Mouse (Mus musculus) forebrain, embryonic 14.5 days (tissue): ENCODE data around the gene Prg3. TPM values are rescaled to one million over a fixed set of nuclear protein-coding genes. Genes with fewer than 3 reads are reported as not detected.

Source experiments
- ATAC-seq: fragments of 200-750 bp; cut with Nextera tagmentation; 2 replicates; pipeline ENCODE4 v1.8.0; 2017; ENCODE audit warnings: mild to moderate bottlenecking, moderate library complexity
- DNase-seq: peaks from one replicate; pipeline ENCODE4 v3.0.0-alpha.2; 2015; ENCODE audit warnings: low spot score
- H3K27ac ChIP-seq: fragments of 300-500 bp; sonication (generic); 2 replicates; pipeline ENCODE4 v1.5.1; 2014; ENCODE audit warnings: low read depth, mild to moderate bottlenecking, control low read depth, low read length, moderate library complexity
- H3K27me3 ChIP-seq: fragments of 300-500 bp; sonication (generic); replicated peaks from 2 replicates; pipeline ENCODE4 v1.6.1; 2014; ENCODE audit warnings: low read length, control low read depth, mixed read lengths; ENCODE audit not compliant: control insufficient read depth, insufficient read depth
- H3K36me3 ChIP-seq: fragments of 300-500 bp; sonication (generic); 2 replicates; pipeline ENCODE4 v1.6.1; 2014; ENCODE audit warnings: low read length, control low read depth; ENCODE audit not compliant: control insufficient read depth, insufficient read depth
- H3K4me1 ChIP-seq: fragments of 300-500 bp; sonication (generic); 2 replicates; pipeline ENCODE4 v1.6.1; 2014; ENCODE audit warnings: antibody characterized with exemption, low read length, control low read depth; ENCODE audit not compliant: control insufficient read depth, insufficient read depth
- H3K4me2 ChIP-seq: fragments of 300-500 bp; sonication (generic); 2 replicates; pipeline ENCODE4 v1.6.1; 2014; ENCODE audit warnings: mild to moderate bottlenecking, control low read depth, low read length
- H3K4me3 ChIP-seq: fragments of 300-500 bp; sonication (generic); 2 replicates; pipeline ENCODE4 v1.5.1; 2014; ENCODE audit warnings: low read depth, low read length, control low read depth
- H3K9ac ChIP-seq: fragments of 300-500 bp; sonication (generic); 2 replicates; pipeline ENCODE4 v1.6.1; 2014; ENCODE audit warnings: mild to moderate bottlenecking, low read length, control low read depth, moderate library complexity
- H3K9me3 ChIP-seq: fragments of 300-500 bp; sonication (generic); replicated peaks from 2 replicates; pipeline ENCODE4 v1.6.1; 2016; ENCODE audit warnings: low read length, control low read depth, mixed read lengths; ENCODE audit not compliant: control insufficient read depth
- WGBS: fragments of 180-500 bp; shearing (Covaris S2); extraction: QIAGEN DNeasy Blood & Tissue Kit; methylation state at CpG from one replicate; pipeline ENCODE4 v1.1.7; 2014; 5-methylcytosine and 5-hydroxymethylcytosine counted together
- polyA plus RNA-seq: library from polyadenylated mRNA; unstranded; fragments of >200 nt; fragmentation: Nextera tagmentation; extraction: Ambion mirVana; gene quantifications from 2 replicates; pipeline ENCODE4 v1.2.1, GENCODE M21; 2014

The Prg3 gene
- polyA plus RNA-seq, 1 experiment from 2014 or later = not detected

- ATAC-seq (no peak), DNase-seq (no peak)
- Histone ChIP-seq H3K27ac (no peak overlapping the region), H3K36me3 (no peaks in the 10 kb centered on the region), H3K27me3 (no peaks in the 10 kb centered on the region), H3K9ac (no peak overlapping the region), H3K4me3 (no peak overlapping the region), H3K4me2 (no peak overlapping the region), H3K4me1 (no peaks in the 10 kb centered on the region), H3K9me3 (no peaks in the 10 kb centered on the region)
- 81% methylated on average over 7 of the region's 7 CpGs for WGBS
Observed at GRCm38 (mm10) chr2:85006600-85006999, 18.6 kb downstream of the Prg3 start.

- no peaks in the 10 kb centered on the region for H3K27me3 ChIP-seq
- no peak overlapping the region for H3K4me2 ChIP-seq
- H3K36me3 ChIP-seq = no peaks in the 10 kb centered on the region
- H3K4me1 ChIP-seq = no peaks in the 10 kb centered on the region
- no peak overlapping the region for H3K4me3 ChIP-seq
- WGBS = 15% methylated on average over 4 of the region's 4 CpGs
- peak; percentile 56 for DNase-seq
- H3K9ac ChIP-seq = no peak overlapping the region
- peak; percentile 38; the same call in 1 of the 2 replicates for ATAC-seq
- H3K9me3 ChIP-seq = no peaks in the 10 kb centered on the region
- no peak overlapping the region for H3K27ac ChIP-seq
Observed at GRCm38 (mm10) chr2:85007729-85008128, 19.7 kb downstream of the Prg3 start.

GRCm38 (mm10) chr2:85009212-85009611 lies 21.2 kb downstream of the Prg3 start:
- no peaks in the 10 kb centered on the region for H3K9me3 ChIP-seq
- H3K36me3 ChIP-seq = no peaks in the 10 kb centered on the region
- H3K27ac ChIP-seq = no peak overlapping the region
- H3K4me1 ChIP-seq = no peaks in the 10 kb centered on the region
- WGBS = 80% methylated on average over 2 of the region's 2 CpGs
- no peak overlapping the region for H3K4me2 ChIP-seq
- H3K9ac ChIP-seq = no peak overlapping the region
- ATAC-seq = no peak
- H3K27me3 ChIP-seq = no peaks in the 10 kb centered on the region
- no peak for DNase-seq
- H3K4me3 ChIP-seq = no peak overlapping the region

GRCm38 (mm10) chr2:85011906-85012604 lies 24.0 kb downstream of the Prg3 start:
- WGBS = 79% methylated on average over 9 of the region's 9 CpGs
- DNase-seq (peak; percentile 65), ATAC-seq (peak; percentile 47; the same call in 1 of the 2 replicates)
- no peak overlapping the region for H3K27ac ChIP-seq
- H3K4me2 ChIP-seq = no peak overlapping the region
- no peaks in the 10 kb centered on the region for H3K27me3 ChIP-seq
- H3K36me3 ChIP-seq = no peaks in the 10 kb centered on the region
- H3K4me3 ChIP-seq = no peak overlapping the region
- no peaks in the 10 kb centered on the region for H3K4me1 ChIP-seq
- H3K9me3 ChIP-seq = no peaks in the 10 kb centered on the region
- H3K9ac ChIP-seq = no peak overlapping the region

GRCm38 (mm10) chr2:85012679-85013078 lies 24.7 kb downstream of the Prg3 start:
- DNase-seq (peak; percentile 26), ATAC-seq (no peak)
- no peak overlapping the region for H3K9ac ChIP-seq
- H3K4me3 ChIP-seq = no peak overlapping the region
- no peak overlapping the region for H3K4me2 ChIP-seq
- no peaks in the 10 kb centered on the region for H3K4me1 ChIP-seq
- H3K36me3 ChIP-seq = no peaks in the 10 kb centered on the region
- no peaks in the 10 kb centered on the region for H3K9me3 ChIP-seq
- no peak overlapping the region for H3K27ac ChIP-seq
- no peaks in the 10 kb centered on the region for H3K27me3 ChIP-seq
- 82% methylated on average over 14 of the region's 14 CpGs for WGBS

- ATAC-seq (no peak), DNase-seq (no peak)
- Histone ChIP-seq H3K27me3 (no peaks in the 10 kb centered on the region), H3K4me3 (no peak overlapping the region), H3K9ac (no peak overlapping the region), H3K36me3 (no peaks in the 10 kb centered on the region), H3K27ac (no peak overlapping the region), H3K4me2 (no peak overlapping the region), H3K9me3 (no peaks in the 10 kb centered on the region), H3K4me1 (no peaks in the 10 kb centered on the region)
- WGBS = 79% methylated on average over 5 of the region's 5 CpGs
Observed at GRCm38 (mm10) chr2:85013826-85014587, 26.0 kb downstream of the Prg3 start.

GRCm38 (mm10) chr2:85014588-85014982 lies 26.6 kb downstream of the Prg3 start:
- ATAC-seq = no peak; the same call in 1 of the 2 replicates
- Histone ChIP-seq H3K27ac (no peak overlapping the region), H3K36me3 (no peaks in the 10 kb centered on the region), H3K9ac (no peak overlapping the region), H3K4me1 (no peaks in the 10 kb centered on the region), H3K9me3 (no peaks in the 10 kb centered on the region), H3K4me2 (no peak overlapping the region), H3K4me3 (no peak overlapping the region), H3K27me3 (no peaks in the 10 kb centered on the region)
- DNase-seq = no peak
- 50% methylated on average over 3 of the region's 3 CpGs for WGBS

- ATAC-seq (0 out of 2 replicates have a peak, but pooled peaks have one; percentile 42), DNase-seq (peak; percentile 46)
Observed at GRCm38 (mm10) chr2:85022043-85022442, 34.0 kb downstream of the Prg3 start.

GRCm38 (mm10) chr2:85026178-85026577 lies 38.2 kb downstream of the Prg3 start:
- no peaks in the 10 kb centered on the region for H3K36me3 ChIP-seq
- H3K27me3 ChIP-seq = no peaks in the 10 kb centered on the region
- DNase-seq (no peak), ATAC-seq (no peak)
- no peak overlapping the region for H3K27ac ChIP-seq
- 74% methylated on average over 3 of the region's 3 CpGs for WGBS
- no peaks in the 10 kb centered on the region for H3K9me3 ChIP-seq
- no peak overlapping the region for H3K9ac ChIP-seq
- H3K4me1 ChIP-seq = no peaks in the 10 kb centered on the region
- H3K4me2 ChIP-seq = no peak overlapping the region
- H3K4me3 ChIP-seq = no peak overlapping the region

More at GRCm38 (mm10) chr2:85022043-85022442, 34.0 kb downstream of the Prg3 start:
- Histone ChIP-seq H3K4me2 (no peak overlapping the region), H3K36me3 (no peaks in the 10 kb centered on the region), H3K9ac (no peak overlapping the region), H3K4me3 (no peak overlapping the region), H3K4me1 (no peaks in the 10 kb centered on the region), H3K27ac (no peak overlapping the region), H3K9me3 (no peaks in the 10 kb centered on the region), H3K27me3 (no peaks in the 10 kb centered on the region)
- WGBS = 16% methylated on average over 4 of the region's 4 CpGs
